Mouse (Mus musculus) MN1 (cell line): ENCODE measurements at regions not wholly inside any gene's neighbourhood (a gene's known extent, or its start where the extent isn't known, plus 50 kb on each side); places are given as distances from the start of the nearest gene placed in this dataset.
A peak's percentile ranks its signal among the peaks of the same experiment; 100 is the strongest.
"Not testable (repeated sequence)": the region's sequence is repeated elsewhere in the genome, so short reads cannot be mapped to it uniquely, and the experiment has no call there.

Source experiments
- DNase-seq: peaks from one replicate; pipeline ENCODE4 v3.0.0-alpha.2; 2016; ENCODE audit warnings: low spot score

DNA sequence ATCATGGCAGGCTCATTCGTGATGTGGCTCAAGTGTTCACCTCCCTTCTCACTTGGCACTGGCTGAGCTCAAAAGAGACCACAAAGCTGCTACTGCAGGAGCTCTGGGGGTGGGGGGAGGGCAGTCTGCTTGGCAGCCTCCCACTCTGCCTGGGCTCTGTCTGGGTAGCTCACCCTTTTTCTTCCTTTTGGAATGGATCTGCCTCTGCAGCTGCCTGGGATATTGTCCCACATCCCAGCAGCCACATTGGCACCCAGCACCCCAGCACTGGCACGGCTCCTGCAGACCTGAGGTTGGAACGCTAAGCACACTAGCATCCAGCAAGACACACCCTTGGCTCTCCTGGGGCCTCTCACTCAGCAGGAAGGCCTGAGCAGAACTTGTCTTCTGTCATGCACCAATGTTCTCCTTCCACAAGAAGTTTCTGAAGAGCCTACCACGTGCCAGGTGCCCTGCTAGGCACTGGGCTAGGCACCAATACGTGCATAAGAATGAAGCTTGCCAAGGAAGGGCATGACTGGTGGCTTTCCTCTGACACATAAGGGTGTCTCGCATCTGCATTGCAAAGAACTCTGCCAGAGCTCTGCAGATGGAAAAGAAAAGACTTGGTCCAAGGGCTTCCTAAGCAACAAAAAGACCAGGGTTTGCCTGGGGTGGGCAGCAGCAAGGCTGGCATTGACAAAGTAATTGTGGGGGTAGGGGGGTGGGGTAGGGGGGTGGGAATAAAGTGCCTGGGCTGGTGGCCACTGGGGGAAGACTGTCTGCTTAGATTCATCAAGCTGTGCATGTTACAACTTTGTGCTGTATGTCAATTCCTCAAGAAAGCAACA, 112.1 kb upstream of the Sipa1l1 start:
- DNase-seq, result not testable (repeated sequence)

DNA sequence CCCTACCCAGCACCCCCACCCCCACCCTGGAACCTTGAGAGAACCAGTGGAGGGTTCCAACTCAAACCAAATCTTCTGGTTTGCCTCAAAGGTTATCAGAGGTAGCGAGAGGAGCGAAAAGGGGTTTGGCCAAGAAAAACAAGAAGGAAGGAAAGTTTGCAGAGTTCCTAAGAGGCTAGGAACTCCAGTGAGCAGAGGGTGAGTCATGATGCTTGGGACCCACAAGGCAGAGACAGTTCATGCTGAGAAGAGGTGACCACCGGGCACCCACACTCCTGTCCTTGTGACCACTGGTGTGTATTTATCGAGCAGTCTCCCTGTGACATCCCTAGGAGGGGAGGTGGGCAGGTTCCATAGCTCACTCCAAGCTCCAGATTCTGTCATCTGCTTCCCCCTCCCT, 104.1 kb upstream of the Sipa1l1 start:
- no peak for DNase-seq

DNA sequence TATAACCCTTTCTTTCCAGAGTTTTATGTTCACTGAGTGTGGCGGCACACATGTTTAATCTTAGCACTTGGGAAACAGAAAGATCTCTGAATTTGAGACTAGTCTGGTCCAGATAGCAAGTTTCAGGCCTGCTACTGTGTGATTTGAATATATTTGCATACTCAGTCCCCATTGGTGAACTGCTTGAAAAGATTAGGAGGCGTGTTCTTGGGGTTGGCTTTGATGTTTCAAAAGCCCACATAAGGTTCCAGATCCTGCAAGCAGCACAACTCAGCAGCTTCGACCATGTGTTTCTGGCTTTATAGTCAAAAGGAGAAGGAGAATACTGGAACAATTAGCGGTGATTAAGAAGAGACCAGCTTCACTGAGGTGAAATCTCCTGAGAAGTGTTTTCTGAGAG, 102.3 kb upstream of the Sipa1l1 start:
- DNase-seq, result peak; percentile 70

- DNase-seq, result no peak
These were observed 99.5 kb upstream of the Sipa1l1 start for GRCm38 (mm10) chr12:82069621-82070020.

DNA sequence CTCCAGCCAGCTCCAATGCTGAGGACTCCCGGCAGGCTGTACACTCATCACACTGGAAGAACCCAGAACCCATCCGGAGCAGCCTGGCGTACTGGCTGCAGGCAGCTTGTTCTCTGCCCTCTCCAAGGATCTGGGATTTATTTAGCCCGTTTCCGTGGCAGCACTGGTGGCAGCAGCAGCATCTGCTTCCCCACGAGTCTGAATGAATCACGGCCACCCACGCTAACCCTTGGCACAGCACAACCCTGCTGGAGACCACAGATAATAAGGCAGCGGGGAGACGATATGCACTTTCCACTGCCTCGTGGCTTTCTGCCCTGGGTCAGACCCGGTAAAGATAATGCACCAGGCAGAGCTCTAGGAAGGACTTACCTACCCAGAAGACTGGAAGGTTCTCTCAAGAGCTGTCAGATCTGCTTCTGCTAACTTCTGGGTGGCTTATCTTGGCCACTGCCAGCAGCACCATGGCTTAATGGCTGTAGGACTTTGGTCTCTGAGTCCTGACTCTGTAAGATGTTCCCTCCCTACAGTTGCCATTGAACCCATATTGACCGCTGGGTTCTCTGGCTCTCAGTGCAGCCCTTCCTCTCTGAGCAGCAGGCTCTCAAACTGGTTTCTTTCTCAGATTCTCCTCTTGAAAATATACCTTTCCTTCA, 96.2 kb upstream of the Sipa1l1 start:
- DNase-seq, result peak; percentile 79

DNA sequence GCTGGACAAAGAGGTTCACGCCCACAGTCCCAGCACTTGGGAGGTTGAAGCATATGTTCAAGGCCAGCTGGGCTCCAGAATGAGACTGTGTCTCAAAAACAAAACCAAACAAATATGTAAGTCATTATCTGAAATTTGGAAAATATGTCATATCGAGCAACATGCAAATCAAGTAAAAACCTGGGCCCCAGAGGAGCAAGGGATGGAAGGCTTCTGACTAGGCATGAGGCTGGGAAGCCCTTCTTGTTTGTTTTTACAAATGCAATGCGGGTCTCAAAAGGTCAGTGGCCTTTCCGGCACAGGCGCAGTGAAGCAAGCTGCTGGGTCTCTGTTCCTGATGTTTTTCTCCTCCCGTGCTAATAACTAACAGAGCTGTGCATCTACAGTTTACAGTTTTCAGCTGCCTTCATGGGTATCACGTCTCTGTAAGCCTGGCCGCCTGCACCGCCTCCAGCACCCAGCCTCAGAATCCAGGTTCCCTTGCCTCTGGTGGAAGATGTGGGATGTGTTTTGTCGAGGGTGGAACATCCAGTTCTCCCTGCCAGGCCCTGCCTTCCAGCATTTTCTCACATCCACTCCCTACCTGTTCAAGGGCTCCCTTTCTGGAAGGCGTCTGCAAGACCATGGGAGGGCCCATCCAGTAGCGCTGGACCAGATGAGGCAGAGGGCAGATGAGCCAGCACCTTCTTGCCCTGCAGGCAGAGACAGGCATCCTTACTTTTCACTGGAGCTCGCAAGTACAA, 93.5 kb upstream of the Sipa1l1 start:
- no peak for DNase-seq

DNA sequence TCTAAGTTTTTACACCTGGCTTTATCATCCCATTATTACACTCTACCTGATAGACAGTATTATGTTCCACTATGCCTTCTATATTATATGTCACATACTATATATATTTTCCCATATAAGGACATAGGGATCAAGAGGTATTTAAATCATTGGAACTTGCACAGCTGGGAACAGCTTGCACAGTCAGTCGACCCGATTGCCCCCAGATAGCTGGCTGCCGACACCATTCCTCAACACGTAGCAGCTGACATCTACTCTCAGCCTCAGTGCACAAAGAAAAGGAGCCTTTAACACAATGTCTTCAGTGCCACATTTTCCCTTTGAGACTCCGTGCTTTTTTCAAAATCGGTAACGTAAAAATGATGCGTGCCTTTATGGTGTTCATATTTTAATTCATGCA, 92.4 kb upstream of the Sipa1l1 start:
- DNase-seq, result no peak

DNA sequence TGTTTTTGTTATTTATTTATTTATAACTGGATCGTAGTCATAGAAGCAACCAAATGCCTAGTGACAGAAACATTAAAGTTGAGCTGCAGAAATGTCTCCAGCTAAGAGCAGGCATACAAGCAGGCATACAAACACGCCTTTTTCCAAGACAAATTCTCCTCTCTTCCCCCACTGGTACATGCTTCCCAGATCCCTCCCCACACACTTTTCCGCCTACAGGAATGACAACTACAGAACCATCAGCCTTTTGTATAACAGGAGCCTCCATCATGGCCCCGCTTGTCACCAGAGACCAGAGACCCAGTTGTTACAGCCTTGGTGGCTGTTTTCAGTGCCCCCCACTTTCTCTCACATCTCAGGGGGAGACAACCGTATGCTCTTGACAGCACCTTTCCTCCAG, 91.2 kb upstream of the Sipa1l1 start:
- DNase-seq, result no peak

- DNase-seq, result no peak
These were observed 90.4 kb upstream of the Sipa1l1 start for GRCm38 (mm10) chr12:82078740-82079139.

DNA sequence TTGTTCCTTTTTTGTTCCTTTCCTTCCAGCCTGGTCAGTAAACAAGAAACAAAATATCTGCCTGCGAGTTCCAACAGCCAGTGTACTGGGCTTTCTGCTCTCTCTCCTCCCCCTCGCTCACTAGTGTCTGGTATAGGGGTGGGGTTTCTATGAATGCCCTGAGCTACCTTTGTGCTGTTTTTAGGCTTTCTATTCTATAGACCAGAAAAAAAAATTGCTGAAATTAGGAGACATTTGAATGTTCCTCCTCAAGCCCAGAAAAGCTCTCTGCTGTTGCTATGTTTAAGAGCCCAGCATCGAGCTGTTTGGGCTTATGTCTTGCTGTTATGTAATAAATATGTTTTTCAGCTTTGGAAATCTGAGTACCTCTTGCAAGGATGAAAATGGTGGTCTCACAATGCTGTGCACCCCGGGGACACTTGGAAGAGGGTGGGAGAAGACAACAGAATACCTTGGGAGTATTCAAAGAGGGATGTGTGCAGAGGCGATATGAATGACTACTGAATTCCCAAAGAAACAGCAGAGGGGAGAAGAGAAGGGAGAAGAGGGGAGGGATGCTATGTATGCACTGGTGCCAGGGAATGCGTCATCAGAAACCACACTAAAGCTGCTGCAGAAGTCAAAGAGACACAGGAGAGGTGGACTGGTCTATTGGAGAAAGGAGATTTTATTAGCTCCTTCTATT, 88.8 kb upstream of the Sipa1l1 start:
- DNase-seq, result no peak

DNA sequence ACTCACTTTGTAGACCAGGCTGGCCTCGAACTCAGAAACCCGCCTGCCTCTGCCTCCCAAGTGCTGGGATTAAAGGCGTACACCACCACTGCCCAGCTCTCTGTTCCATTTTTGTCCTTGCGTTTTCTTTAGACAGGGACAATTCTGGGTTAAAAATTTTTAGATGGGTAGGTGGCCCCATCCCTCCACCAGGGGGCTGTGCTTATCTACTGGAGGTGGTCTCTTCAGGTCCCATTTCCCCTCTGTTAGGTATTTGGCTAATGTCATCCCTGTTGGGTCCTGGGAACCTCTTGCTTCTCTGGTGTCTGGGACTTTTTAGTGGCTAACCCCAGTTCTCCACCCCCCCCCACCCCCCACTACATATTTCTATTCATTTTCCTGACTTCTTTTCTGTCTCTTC, 86.5 kb upstream of the Sipa1l1 start:
- DNase-seq, result not testable (repeated sequence)

DNA sequence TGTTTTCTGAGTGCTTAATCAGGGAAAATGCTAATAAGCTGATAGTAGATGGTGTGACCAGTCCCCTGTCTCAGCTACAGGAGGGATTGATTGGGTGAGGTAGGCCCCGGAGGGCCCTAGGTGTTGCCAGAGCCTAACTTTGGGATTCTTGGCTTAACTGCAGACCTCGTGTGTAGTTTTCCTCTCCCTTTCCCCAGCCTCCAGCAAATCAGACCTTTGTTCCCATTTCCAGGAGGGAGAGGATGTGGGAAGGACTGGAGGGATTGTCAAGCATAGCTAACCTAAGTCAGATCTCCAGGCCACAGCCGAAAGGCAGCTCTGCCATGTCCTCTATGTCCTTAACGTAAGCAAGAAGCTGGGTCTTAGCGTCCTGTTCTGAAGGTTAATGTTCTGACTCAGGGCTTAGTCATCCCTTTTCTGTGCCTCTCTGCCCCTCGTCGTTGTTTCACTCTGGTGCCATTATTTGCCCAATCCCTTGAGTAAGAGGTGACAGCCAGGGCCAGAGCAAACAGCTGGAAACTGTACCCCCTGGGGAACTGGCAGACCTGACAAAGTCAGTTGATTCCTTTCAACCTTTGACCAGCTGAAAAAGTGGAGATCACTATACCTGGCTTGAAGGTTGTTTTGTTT, 83.2 kb upstream of the Sipa1l1 start:
- DNase-seq, result peak; percentile 28

GRCm38 (mm10) chr12:82086441-82086840, 82.7 kb upstream of the Sipa1l1 start:
- no peak for DNase-seq

- DNase-seq, result no peak
These were observed 79.8 kb upstream of the Sipa1l1 start for GRCm38 (mm10) chr12:82089288-82089687.

- no peak for DNase-seq
These were observed 75.8 kb upstream of the Sipa1l1 start for GRCm38 (mm10) chr12:82093317-82093716.

DNA sequence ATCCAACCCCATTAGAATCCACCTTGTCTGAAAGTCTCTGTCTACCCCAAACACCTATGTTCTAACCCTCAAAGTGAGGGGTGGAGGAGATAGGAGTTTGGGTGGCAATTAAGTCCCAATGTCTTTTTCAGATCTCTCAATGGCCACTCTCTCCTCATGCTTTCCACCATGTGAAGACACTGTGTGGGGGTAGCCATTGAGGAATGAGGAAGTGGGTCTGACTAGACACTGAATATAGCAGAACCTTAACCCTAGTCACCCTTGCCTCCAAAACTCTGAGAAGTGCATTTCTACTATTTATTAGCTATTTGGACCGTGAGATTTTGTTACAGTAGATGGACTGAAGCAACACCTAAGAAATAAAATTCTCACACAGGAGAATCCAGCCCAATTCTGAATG, 73.7 kb upstream of the Sipa1l1 start:
- no peak for DNase-seq

- DNase-seq, result no peak
These were observed 72.0 kb upstream of the Sipa1l1 start for GRCm38 (mm10) chr12:82097126-82097525.

- no peak for DNase-seq
These were observed 71.5 kb upstream of the Sipa1l1 start for GRCm38 (mm10) chr12:82097620-82098019.

- peak; percentile 90 for DNase-seq
These were observed 64.9 kb upstream of the Sipa1l1 start for GRCm38 (mm10) chr12:82104211-82104610.

DNA sequence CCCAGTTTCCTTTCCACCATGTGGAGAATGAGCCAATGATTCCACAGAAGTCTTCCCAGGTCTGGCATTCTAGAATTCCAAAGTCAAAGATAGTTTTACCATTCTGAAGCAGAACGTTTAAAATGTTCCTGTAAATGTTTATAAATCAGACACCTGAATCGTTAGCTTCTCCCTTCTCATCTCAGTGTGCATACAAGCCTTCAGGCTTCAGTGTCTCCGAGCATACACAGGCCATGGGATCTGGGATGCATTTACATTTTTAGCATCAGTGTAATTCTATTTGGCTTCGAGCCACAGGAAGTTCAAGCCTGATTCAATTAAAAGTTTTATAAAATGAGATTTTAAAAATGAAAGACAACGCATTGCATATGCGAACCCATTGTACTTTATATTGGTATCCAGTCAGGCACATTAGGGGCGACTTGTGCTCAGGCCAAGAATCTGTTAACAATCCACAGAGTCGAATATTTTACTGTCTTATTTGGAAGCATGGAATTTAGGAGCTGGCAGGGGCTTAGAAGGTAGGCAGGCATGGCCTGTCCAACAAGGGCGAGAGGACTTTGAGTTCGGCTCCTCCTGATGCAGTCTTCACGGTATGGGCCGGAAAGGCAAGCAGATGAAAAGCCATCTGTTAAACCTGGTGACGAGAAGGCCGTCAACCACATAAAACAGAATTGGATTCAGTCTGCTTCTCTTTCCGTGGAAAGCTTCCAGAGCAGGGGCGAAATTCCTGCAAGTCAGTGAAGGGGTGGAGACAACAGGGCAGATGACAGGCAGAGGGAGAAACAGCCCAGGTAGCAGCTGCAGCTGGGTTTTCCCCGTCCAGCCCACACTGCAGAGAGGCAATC, 63.7 kb upstream of the Sipa1l1 start:
- peak; percentile 55 for DNase-seq

DNA sequence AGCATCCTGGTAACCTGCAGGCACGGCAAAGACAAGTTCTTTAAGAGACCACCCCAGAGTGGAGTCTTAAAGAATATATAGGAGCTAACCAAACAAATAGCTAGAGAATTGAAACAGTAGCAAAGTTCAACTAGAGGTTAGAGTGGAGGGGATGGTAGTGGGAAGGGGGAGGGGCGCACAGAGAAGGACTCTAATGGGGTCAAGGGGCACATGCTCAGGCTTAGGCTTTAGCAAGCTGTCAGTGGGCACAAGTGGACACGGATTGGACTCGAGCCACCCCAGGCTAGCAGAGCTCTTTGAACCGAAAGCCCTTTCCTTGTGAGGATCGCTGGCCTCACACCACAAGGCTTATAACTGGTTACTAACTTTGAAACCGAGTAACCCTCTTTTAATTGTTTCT, 53.4 kb upstream of the Sipa1l1 start:
- DNase-seq, result no peak
